Mouse (Mus musculus): ENCODE results near the gene Capn1.

Capn1 gene

DNA sequence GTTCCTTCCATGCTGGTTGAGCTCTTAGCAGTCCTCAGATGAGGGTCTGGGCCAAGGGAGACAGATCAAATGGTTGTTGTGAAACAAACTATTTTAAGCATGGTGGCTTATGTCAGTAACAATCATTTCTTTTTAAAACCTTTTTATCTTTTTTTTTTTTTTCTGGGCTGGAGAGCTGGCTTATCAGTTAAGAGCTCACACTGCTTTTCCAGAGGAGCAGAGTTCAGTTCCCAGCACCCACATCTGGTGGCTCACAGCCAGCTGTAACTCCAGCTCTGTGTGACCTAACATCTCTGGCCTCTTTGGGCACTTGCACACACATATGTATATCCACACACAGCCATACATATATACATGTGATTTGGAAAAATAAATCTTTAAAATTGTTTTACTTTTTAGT lies 22.0 kb upstream of the Capn1 start:
- DNase-seq: no peak

DNA sequence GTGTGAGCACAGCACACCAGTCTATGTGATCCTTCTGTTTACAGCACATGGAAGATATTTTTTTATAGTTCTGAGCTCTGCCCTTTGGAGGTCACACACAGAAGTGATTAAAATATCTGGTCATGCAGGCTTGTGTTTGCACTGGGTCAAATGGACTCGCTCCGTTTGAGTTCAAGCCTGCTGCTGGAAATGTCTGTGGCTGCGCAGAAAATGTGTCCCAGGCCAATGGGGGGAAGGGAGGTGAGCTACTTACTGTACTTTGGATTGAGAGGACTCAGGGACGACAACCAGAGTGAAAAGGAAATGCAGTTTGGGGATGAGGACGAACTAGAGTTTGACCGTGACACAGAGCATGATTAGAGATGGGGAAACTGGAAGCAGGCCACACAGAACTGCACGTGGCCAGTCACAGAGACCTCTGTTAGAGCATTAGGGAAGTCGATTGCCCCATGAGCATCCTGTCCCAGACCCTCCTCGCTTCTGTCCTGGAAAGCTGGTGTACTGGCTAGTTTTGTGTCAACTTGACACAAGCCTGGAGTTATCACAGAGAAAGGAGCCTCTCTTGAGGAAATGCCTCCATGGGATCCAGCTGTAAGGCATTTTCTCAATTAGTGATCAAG lies 20.4 kb upstream of the Capn1 start:
- DNase-seq: no peak

DNA sequence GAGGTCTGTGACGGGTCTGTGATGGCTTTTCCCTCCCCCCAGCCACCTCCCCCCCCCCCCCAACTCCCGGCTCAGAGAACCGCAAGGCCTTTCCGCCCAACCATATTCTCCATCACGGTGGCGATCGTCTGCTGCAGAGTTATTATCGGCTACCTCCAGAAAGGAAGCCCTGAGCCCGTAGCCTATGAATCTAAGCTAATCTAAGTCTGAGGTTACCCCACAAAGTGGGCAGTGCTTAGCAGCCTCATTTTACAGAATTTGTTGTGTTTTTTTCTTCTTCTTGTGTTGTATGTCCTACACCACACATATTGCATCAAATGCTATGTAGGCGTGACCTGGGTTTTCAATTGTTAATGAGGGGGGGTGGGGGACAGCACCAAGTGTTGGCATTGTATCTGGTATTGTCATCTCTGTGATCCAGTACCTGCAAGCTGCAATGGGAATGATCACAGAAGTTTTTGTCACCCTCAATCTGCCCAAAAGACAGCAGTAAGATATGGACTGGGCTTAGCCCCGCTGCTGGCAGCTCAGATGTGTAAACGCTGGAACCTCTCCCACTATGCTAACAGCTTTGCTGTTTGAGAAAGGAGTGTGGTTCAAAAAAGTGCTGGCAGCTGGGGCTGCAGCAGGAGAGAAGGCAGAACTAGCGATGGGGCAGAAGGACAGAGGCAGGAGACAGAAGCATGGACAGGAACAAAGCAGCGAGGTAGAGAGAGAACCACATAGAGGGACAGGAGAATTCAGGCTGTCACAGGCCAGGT lies 15.0 kb upstream of the Capn1 start:
- DNase-seq: no peak

DNA sequence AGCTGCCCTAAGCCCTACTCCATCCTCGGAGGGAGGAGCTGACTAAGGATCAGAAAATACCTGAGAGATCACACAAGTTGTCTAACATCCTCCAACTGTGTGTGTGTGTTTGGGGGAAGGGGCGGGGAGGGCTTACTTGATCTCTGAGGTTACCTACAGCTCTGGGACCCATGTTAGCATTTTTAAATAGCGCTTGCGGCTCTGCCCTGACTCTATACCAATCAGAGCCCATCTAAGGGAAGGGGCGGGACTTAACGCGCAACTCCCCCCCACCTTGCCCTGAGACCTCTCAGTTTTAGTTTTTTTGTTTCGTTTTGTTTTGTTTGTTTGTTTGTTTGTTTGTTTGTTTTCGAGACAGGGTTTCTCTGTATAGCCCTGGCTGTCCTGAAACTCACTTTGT lies 13.7 kb upstream of the Capn1 start:
- DNase-seq: no peak

GRCm38 (mm10) chr19:6028991-6029390 lies 13.3 kb upstream of the Capn1 start:
- DNase-seq: no peak

DNA sequence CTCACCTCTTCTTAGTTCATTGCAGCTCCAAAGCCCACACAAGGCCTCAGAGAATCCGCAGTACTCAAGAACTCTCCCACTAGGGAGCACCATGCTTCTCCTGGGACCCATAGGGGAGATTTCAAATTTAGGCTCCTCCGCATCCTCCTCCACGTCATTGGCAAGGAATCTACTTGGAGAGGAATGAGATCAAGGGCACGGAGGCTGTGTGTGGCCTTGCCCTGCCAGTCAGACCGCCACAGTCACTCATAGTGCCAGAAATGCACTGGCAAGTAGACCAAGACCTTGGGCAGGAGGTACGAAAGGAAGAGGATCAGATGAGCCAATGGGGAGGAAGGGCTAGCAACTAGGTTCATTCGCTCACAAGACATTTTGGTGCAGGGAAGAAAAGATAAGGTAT lies 8.2 kb upstream of the Capn1 start:
- no peak for DNase-seq

DNA sequence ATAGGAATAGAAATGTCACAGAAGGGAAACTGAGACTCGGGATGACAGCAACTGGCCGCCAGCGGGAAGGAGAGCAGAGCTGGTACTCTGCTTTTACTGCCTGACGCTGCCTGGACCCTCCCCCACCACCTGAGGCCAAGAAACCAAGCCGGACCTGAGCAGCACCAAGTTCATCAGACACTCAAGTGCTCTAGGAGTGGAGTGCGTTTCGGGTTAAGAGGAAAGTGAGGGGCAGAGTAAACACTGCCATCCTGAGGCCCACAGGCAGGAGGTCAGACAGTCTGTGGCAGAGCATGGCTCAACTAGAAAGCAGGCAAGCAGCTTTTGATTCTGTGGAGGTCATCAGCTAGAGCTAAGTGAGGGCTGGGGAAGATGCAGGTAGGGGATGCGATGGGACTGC lies 7.4 kb upstream of the Capn1 start:
- DNase-seq: no peak

DNA sequence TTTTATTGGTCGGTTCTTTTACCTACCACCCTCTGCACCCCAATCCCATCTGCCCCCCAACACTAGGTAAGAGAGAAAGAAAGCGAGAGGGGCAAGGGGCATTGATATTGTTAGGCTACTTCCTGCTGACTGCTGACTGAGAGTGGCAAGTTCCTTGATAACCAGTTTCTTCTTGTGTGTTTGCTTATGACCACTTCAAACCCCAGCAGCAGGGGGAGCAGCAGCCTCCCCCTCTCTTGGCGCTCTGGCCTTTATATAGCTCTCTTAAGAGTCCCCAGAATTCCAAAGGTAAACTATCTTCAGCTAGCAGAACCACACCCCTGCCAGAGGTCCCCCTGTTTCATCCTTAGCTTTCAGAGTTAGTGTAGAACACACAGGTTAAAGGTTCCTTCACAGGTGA lies 4.6 kb upstream of the Capn1 start:
- no peak for DNase-seq

- DNase-seq: peak; percentile 68 to 76
These were observed 2.7 kb upstream of the Capn1 start for GRCm38 (mm10) chr19:6018142-6019089.

DNA sequence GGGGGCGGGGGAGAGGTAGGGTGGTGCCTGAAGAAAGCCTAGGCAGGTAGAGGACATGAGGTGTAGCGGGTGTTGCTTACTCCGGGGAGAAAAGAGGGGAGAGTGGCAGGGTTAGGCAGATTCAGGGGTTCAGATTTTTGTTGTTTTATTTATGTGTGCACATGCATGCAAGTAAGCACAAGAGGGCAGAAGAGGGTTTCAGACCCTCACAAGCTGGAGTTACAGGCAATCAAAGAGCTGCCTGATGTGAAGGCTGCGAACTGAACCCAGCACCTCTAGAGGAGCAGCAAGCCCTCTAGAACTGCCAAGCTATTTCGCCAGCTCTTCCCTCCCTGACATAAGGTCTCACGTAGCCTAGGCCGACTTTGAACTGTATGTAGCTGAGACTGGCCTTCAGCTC lies 835 bp upstream of the Capn1 start:
- DNase-seq: no peak

GRCm38 (mm10) chr19:6014991-6015510 lies 646 bp downstream of the Capn1 start:
- peak; percentile 35 to 40 for DNase-seq

- DNase-seq: no peak
These were observed 2.0 kb downstream of the Capn1 start for GRCm38 (mm10) chr19:6013691-6014090.

DNA sequence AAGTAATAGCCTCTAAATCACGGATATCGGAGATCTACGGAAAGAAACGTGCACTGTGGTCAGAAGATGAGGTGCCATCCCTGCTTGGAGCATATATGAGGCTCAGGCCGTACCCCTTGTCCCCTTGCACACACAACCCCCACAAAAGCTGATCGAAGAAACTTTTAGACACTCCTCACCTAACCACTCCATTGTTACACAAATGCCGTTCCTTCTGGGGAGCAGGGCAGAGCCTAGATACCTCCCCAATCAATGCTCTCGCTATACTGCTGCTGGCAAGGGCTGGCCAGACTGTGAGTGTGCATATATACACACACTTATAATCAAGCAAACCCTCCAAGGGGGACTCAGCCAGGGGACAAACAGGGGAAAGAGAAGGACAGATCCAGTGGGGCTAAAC lies 6.6 kb downstream of the Capn1 start:
- DNase-seq: no peak

DNA sequence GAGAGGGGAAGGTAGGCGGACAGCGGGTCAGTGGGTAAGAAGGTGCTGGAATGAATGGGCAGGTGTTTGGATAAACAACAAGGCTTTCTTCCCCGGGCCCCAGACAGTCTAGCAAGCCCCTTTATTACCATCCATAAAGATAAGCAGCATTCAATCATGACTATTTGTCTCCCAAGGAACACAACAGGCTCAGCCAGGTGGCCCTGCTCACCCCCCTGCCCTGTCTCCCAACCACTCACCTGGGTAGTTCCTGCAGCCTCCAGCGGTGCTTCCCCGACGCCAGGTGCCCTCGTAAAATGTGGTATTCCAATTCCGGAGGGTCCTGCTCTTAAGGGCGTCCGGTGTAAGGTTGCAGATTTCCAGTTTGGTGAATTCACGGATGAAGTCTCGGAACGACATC lies 8.7 kb downstream of the Capn1 start:
- no peak for DNase-seq

GRCm38 (mm10) chr19:6005541-6005940 lies 10.2 kb downstream of the Capn1 start:
- DNase-seq: no peak

- DNase-seq: no peak
These were observed 15.7 kb downstream of the Capn1 start for GRCm38 (mm10) chr19:5999969-6000368.

DNA sequence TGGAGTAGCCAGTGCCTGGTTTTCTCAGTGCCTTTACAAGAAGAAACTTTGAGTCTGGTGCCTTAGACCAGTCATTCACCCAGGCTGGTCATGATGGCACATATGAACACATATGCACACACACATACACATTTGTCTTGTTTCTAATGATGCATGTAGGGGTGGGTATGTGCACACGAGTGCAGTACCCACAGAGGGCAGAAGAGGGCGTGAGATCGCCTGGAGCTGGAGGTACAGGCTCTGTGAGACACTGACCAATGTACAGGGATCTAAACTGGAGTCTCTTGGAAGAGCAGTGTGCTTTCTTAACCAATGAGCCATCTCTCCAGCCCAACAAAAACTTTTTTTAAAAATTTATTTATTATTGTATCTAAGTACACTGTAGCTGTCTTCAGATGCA lies 17.5 kb downstream of the Capn1 start:
- no peak for DNase-seq

DNA sequence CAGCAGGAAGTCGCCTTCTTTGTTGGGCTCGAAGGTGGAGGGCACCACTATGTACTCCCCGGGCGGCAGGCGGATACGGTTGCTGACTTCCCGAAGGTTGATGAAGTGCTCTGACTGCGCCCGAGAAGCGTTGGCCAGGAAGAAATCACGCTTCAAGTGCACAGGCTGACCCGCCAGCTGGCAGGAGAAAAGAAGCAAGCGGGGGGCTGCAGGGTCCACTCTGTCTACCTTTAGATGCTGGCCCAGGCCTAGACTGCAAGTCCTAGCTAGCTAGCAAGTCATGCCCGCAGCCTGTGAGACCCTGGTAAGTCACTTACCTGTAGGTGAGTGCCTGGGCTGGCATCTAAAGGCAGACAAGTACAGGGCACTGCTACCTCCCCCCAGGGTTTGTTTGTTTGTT lies 21.0 kb downstream of the Capn1 start:
- no peak for DNase-seq

- no peak for DNase-seq
These were observed 23.7 kb downstream of the Capn1 start for GRCm38 (mm10) chr19:5992012-5992411.

- no peak for DNase-seq
These were observed 24.2 kb downstream of the Capn1 start for GRCm38 (mm10) chr19:5991467-5991866.

DNA sequence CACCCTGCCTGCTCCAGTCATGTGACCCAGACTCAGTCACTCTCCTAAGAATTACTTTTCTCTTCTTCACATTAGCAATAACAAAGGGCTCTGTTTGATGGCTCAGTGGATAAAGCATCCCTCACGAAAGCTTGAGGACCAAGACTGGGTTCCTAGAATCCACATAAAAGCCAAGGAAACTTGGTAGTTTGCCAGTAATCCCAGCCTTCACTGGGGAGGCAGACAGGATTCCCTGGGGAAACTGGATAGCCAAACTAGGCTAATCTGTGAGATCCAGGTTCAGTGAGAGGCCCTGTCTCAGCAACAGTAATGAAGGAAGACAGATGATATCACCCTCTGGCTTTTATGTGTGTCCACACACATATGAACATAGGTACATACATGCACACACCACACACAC lies 24.8 kb downstream of the Capn1 start:
- DNase-seq: no peak

DNA sequence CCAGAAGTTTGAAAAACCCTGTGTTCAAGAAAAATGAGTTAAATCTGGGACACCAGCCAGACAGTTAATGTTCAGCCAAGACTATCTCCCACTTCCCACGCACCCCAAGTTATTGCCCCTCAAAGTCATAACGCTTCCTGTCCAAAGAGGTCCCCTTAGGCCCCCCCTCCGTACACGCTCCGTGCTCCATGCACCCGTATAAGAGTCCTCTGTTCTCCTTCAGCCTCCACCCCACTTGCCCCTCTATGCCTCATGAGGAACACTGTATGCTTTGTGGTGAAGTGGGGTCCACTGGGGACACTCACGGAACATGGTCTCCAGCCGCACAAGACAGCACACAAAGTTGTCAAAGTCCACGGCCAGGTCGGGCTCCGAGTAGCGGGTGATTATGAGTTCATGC lies 25.7 kb downstream of the Capn1 start:
- no peak for DNase-seq

DNA sequence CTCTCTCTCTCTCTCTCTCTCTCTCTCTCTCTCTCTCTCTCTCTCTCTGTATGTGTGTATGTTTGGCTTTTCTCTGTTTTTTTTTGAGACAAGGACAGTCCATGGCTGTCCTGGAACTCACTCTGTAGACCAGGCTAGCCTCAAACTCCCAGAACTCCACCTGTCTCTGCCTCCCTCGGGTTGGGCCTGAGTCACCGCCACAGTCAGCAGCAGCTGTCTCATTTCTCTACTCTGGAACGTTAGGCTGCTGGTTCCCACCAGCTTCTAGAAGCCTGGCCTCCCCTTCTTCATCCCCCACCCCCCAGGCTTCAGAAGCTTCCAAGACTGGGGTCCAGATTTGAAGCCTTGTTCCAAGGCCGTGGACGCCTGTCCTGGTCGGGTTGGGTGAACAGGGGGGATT lies 26.1 kb downstream of the Capn1 start:
- DNase-seq: no peak
